Mouse (Mus musculus): ENCODE results near the gene Ptger4.

DNA sequence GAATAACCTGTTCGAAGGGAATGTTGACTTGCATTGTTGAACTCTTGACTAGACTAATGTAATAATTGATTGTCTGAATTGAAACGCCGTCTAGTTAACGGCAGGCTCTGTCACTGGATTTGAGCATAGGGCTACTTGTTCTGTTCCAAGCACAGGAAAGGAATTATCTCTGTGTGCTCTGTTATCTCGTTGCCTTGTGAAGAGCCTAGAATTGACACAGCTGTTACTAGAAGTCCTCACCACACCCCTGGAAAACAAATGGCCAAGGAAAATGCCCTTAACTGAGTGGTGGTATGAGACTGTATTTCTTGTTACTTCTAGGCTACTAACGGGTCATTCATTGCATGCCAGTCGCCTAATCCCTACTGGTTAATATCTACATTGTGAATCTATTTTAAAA, 5.9 kb downstream of the Ptger4 start:
- no peak for TF ChIP-seq CTCF (IDR thresholded peaks at IDR 0.05; ENCODE audit: low read depth)
- TF ChIP-seq EP300 (IDR thresholded peaks at IDR 0.05; ENCODE audit: low read depth) = no peak

Measured in heart, postnatal 0 days (tissue).